Mouse (Mus musculus) c-Kit-positive CD71-positive TER-119-positive erythroid progenitor cells, embryonic 14.5 days (primary cell): Measurements from ENCODE around the gene Tmem11.

ENCODE experiments used
- DNase-seq: peaks from one replicate; pipeline ENCODE4 v3.0.0-alpha.2; 2013; ENCODE audit warnings: low spot score

The Tmem11 gene

DNA sequence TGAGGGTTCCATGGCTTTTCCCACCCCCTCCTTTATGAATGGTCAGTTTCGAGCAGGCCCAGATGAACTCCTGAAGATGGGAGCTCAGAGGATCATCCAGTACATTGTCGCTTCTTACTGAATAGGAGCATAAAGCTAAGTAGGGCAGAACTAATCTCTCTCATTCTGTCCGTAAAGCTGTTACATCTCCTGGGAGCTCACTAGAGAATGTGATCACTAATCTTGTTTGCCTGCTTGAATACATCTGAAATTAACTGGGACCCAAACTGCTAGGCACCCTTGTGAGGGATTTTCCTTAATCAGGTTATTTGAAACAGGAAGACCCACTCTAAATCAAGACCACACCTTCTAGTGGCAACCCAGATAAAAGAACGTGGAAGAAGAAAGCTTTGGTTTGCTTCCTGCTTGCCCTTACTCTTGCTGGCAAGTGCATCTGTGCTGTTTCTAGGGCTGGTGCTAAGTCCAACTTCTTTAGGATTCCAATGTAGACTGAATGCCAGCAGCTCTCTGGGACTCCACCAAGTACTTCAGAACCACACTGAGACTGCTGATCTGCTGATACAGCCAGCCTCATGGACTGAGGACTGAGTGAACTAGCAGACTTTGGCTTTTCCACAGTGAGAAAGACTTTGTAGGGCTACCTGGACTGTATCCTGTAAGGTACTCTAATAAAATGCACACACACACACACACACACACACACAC, 51.7 kb downstream of the Tmem11 start:
- DNase-seq = no peak

DNA sequence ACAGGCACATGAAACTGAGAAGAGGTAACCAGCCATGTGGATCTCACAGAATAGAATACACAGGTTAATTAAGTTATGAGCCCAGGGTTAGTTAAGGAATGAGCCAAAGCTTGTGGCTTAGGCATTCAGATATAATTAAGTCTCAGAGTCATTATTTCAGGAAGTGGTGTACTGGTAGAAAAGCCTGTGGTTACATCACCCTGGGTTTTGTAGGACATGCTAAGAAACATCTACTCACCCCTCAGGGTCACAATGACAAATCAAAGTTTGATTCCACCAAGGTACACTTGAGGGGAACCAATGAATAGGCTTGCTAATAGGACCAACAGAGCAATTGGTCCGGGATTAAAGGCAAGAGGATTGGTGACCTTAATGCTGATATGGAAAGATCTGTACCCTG, 52.4 kb downstream of the Tmem11 start:
- no peak for DNase-seq

DNA sequence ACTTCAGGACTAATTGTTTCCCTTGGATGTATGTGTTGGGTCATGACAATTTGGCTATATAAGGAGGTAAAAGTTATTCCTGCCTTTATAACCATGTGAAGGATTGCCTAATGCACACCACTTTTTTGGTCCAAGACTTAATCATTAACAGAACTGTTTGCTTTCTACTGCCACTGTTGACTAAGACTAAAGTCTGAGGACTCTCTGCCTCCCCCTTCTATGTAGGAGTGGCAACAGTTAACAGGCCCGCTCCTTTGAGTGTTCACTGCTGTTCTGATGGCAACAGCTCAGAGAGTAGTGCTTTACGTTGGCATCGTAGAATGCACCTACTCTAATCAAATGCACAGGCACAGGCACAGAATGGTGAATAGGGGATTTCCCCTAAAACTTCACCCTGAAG, 53.9 kb downstream of the Tmem11 start:
- no peak for DNase-seq

DNA sequence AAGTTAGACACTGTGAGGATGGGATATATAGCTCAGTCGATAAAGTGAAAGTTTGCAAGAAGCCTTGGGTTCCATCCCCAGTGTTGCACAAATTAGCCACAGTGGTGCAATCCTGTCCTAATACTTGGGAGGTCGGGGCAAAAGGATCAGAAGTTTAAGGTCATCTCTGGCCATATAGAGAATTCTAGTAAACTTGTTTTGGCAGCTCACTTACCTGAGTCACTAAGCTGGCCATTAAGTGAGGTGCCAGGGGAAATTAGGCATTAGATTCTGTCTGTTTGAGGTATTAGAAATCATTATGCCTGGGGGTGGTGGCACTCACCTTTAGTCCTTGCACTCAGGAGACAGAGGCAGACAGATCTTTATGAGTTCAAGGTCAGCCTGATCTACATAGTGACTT, 55.3 kb downstream of the Tmem11 start:
- DNase-seq = no peak

DNA sequence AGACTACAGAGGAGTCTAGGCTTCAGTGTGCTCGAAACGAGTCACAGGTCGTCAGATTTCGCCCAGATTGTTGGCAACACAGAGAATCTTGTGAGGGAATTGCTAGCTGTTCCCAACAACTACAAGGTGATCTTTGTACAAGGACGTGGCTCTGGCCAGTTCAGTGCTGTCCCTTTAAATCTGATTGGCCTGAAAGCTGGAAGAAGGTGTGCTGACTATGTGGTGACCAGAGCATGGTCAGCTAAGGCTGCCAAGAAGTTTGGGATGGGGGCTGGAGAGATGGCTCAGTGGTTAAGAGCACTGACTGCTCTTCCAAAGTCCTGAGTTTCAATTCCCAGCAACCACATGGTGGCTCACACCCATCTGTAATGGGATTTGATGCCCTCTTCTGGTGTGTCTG, 62.7 kb downstream of the Tmem11 start:
- DNase-seq = no peak
